Mouse (Mus musculus) embryonic fibroblast, embryonic 13.5 days (primary cell): ENCODE data around the gene Ldlr. TPM values are rescaled to one million over a fixed set of nuclear protein-coding genes. Genes with fewer than 3 reads are reported as not detected.
A peak's percentile ranks its signal among the peaks of the same experiment; 100 is the strongest.
"Not testable (repeated sequence)": the region's sequence is repeated elsewhere in the genome, so short reads cannot be mapped to it uniquely, and the experiment has no call there.

ENCODE experiments used
- H3K27ac ChIP-seq: 2 replicates; pipeline ENCODE4 v1.5.1; 2012; ENCODE audit warnings: low read length, control low read depth, inconsistent platforms; ENCODE audit not compliant: insufficient read depth
- H3K4me1 ChIP-seq: 2 replicates; pipeline ENCODE4 v1.6.1; 2011; ENCODE audit warnings: low read length; ENCODE audit not compliant: control insufficient read depth, insufficient read depth
- H3K4me3 ChIP-seq: 2 replicates; pipeline ENCODE4 v1.5.1; 2011; ENCODE audit warnings: mild to moderate bottlenecking, control low read depth, low read length; ENCODE audit not compliant: insufficient read depth
- CTCF ChIP-seq: IDR thresholded peaks from 2 replicates; pipeline ENCODE4 v1.5.1; 2011; ENCODE audit warnings: mild to moderate bottlenecking, control low read depth, low read length, moderate library complexity, borderline replicate concordance; ENCODE audit not compliant: insufficient read depth
- POLR2A ChIP-seq: IDR thresholded peaks from 2 replicates; pipeline ENCODE4 v1.6.1; 2011; ENCODE audit warnings: low read depth, mild to moderate bottlenecking, control low read depth, low read length, moderate library complexity
- polyA plus RNA-seq: library from polyadenylated mRNA; stranded (reverse); fragments of >200 nt; gene quantifications from 2 replicates; pipeline ENCODE4 v1.2.4, GENCODE M21; 2011; ENCODE audit warnings: low read depth; ENCODE audit not compliant: missing spikeins, insufficient read length

The Ldlr gene
- polyA plus RNA-seq, 1 experiment = 54.6 TPM

- TF ChIP-seq CTCF = no peak
- no peak for TF ChIP-seq POLR2A
- H3K4me3 ChIP-seq = no peak overlapping the region
- no peaks in the 10 kb centered on the region for H3K4me1 ChIP-seq
- no peak overlapping the region for H3K27ac ChIP-seq
Measured at GRCm38 (mm10) chr9:21697121-21697520, 26.2 kb upstream of the Ldlr start.

- not testable (repeated sequence) for H3K4me1 ChIP-seq, H3K27ac ChIP-seq, H3K4me3 ChIP-seq
Measured at GRCm38 (mm10) chr9:21699280-21699679, 24.0 kb upstream of the Ldlr start.

DNA sequence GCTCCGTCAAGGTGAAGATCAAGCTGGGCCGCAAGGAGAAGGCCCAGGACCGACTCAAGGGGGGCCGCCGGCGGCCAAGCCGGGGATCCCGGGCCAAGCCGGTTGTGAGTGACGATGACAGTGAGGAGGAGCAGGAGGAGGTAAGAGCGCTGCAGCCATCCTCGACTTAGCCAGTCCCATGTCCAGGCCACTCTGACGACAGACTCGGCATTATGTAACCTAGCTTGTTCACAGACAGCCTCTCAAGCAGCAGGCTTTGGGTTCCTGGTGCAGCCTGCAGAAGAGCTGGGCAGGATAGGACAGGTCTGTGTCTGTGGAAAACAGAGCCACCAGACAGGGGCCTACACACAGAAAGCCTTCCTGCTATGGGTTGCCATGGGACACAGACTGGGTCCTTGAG, 22.2 kb upstream of the Ldlr start:
- no peak overlapping the region for H3K27ac ChIP-seq

GRCm38 (mm10) chr9:21703494-21703893, 19.8 kb upstream of the Ldlr start:
- TF ChIP-seq POLR2A (no peak), CTCF (no peak)
- no peak overlapping the region for H3K4me3 ChIP-seq
- no peak overlapping the region for H3K27ac ChIP-seq
- no peaks in the 10 kb centered on the region for H3K4me1 ChIP-seq

More for the DNA sequence above, 22.2 kb upstream of the Ldlr start:
- H3K4me1 ChIP-seq = no peaks in the 10 kb centered on the region
- no peak overlapping the region for H3K4me3 ChIP-seq
- TF ChIP-seq CTCF (no peak), POLR2A (no peak)

- Histone ChIP-seq H3K4me1 (no peaks in the 10 kb centered on the region), H3K27ac (no peak overlapping the region), H3K4me3 (no peak overlapping the region)
- TF ChIP-seq POLR2A = no peak
- TF ChIP-seq CTCF = no peak
Measured at GRCm38 (mm10) chr9:21706085-21706484, 17.2 kb upstream of the Ldlr start.

- Histone ChIP-seq H3K4me1 (no peaks in the 10 kb centered on the region), H3K27ac (no peak overlapping the region), H3K4me3 (no peak overlapping the region)
- TF ChIP-seq POLR2A (no peak), CTCF (no peak)
Measured at GRCm38 (mm10) chr9:21706586-21707265, 16.6 kb upstream of the Ldlr start.

DNA sequence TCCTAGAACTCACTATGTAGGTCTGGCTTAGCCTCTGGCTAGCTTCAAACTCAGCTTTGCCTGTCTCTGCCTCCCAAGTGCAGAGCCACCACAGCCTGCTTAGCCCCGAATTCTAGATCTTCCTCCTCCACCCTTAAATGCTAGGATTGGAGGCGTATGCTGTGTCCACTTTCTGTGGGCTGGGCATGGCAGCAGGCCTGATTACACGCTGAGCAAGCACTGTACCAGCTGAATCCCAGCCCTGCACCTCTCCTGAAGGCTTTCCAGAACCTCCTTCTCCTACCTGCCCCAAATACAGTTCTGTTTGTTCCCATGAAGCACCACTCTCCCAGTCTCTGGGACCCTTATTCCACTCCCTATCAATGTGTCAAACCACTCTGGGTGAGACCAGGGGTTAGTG, 13.9 kb upstream of the Ldlr start:
- Histone ChIP-seq H3K27ac (no peak overlapping the region), H3K4me3 (no peak overlapping the region), H3K4me1 (no peaks in the 10 kb centered on the region)
- no peak for TF ChIP-seq CTCF
- no peak for TF ChIP-seq POLR2A

- Histone ChIP-seq H3K4me1 (no peaks in the 10 kb centered on the region), H3K4me3 (no peak overlapping the region), H3K27ac (no peak overlapping the region)
- TF ChIP-seq POLR2A (no peak; the same call in 1 of the 2 replicates), CTCF (no peak)
Measured at GRCm38 (mm10) chr9:21715298-21715697, 8.0 kb upstream of the Ldlr start.

DNA sequence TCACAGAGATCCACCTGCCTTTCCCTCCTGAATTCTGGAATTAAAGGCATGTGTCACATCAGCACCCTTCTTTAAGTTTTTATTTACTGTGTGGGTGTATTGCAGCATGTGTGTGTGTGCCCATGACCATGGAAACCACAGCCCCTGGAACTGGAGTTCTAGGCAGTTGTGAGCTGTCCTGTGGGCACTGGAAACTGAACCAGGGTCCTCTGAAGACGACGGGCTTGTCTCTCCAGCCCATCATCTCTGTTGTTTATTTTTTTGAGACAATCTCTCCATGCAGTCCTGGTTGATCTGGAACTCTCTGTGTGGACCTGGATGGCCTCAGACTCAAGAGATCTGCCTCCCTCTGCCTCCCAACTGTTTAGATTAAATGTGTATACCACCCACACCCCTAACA, 6.3 kb upstream of the Ldlr start:
- no peak overlapping the region for H3K4me3 ChIP-seq
- 0 out of 2 replicates have a peak, but pooled peaks cover 4% of the 10 kb centered on the region for H3K4me1 ChIP-seq
- no peak overlapping the region for H3K27ac ChIP-seq
- TF ChIP-seq CTCF (no peak), POLR2A (no peak)

DNA sequence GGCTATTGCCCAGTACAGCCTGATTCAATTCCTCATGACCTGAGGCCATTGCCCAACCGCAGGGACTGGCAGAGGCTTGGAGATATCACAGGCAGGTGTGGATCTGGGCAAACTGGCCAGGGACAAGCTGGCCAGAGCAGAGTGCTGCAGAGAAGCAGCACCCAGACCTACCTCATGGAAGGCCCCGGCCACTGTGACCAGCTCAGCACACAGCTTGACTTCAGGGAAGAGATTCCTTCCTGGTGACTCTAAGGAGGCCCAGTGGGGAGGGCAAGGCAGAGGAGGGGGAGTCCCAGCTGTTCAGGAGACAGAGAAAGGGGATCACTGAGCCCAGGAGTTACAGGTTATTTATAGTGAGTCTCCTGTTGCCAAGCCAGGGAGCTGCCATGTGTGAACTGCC, 2.2 kb upstream of the Ldlr start:
- Histone ChIP-seq H3K27ac (no peak overlapping the region), H3K4me1 (0 out of 2 replicates have a peak, but pooled peaks cover 6% of the 10 kb centered on the region), H3K4me3 (no peak overlapping the region)
- no peak for TF ChIP-seq CTCF
- TF ChIP-seq POLR2A = no peak

GRCm38 (mm10) chr9:21724147-21724536, 859 bp downstream of the Ldlr start:
- TF ChIP-seq CTCF (no peak), POLR2A (peak; percentile 93)
- Histone ChIP-seq H3K4me3 (peak overlapping the region; percentile 92), H3K4me1 (peaks cover 13% of the 10 kb centered on the region; the same call in 1 of the 2 replicates), H3K27ac (peak overlapping the region; percentile 82)
